Mouse (Mus musculus): ENCODE results near the gene Acaa1a. TPM values are rescaled to one million over a fixed set of nuclear protein-coding genes. Genes with fewer than 3 reads are reported as not detected.

Gene Acaa1a
- polyA plus RNA-seq, 1 experiment from 2014 or later = 122 TPM

DNA sequence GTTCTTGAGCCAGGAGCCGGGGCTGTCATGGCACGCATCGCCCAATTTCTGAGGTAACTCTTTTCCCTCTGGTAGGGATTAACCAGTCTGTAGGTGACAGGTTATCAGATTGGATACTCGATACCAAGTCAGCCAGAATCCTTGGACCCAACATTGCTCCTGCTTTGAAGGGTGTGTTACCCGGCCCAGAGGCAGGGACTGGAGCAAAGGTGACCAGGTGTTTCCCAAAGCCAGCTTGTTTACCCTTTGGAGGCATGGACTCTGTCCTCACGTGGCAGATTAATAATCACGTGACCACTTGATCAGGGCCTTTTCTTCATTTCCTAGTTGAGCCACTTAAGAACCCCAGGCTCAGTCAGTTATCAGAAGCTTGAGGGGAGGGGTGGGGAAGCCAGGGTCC, 3.3 kb downstream of the Acaa1a start:
- H3K36me3 ChIP-seq (ENCODE audit: insufficient read depth, low read length) = peaks cover 33% of the 10 kb centered on the region
- no peak for TF ChIP-seq CTCF (IDR thresholded peaks at IDR 0.05; ENCODE audit: low read depth)
- H3K4me1 ChIP-seq (replicated peaks; ENCODE audit: insufficient read depth, low read length) = peaks cover 21% of the 10 kb centered on the region
- H3K27ac ChIP-seq = no peak overlapping the region
- H3K9ac ChIP-seq (ENCODE audit: low read depth, low read length) = no peak overlapping the region
- peak overlapping the region; percentile 87 for H3K4me2 ChIP-seq (ENCODE audit: low read length)
- H3K27me3 ChIP-seq (ENCODE audit: insufficient read depth, low read length) = no peaks in the 10 kb centered on the region
- no peak for ATAC-seq (replicated peaks; ENCODE audit: low FRiP score, low read depth)
- no peak overlapping the region for H3K4me3 ChIP-seq (replicated peaks; ENCODE audit: low read depth, low read length)
- no peak for DNase-seq (ENCODE audit: low spot score)
- H3K9me3 ChIP-seq (replicated peaks; ENCODE audit: low read length) = no peaks in the 10 kb centered on the region
- 85% methylated on average over 7 of the region's 7 CpGs for WGBS

DNA sequence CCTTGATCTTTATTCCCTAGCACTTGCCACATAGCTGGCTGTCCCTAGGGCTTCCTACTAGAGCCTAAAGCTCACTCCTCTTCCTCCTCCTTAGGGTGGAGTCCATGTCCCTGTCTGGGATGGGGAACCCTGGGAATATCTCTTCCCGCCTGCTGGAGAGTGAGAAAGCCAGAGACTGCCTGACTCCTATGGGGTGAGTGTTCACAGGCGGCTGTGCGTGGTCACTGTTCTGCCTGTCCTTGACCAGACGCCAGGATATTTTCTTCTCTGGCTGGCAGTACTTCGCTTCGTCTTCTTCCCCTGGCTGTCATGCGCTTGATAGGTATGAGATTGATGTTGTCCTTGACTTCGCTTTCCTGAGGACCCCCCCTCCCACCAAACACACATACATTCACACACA, 6.9 kb downstream of the Acaa1a start:
- Histone ChIP-seq H3K9me3 (replicated peaks; ENCODE audit: low read length) (no peaks in the 10 kb centered on the region), H3K4me2 (ENCODE audit: low read length) (no peak overlapping the region), H3K4me1 (replicated peaks; ENCODE audit: insufficient read depth, low read length) (peaks cover 10% of the 10 kb centered on the region), H3K36me3 (ENCODE audit: insufficient read depth, low read length) (peaks cover 34% of the 10 kb centered on the region), H3K27me3 (ENCODE audit: insufficient read depth, low read length) (no peaks in the 10 kb centered on the region), H3K27ac (no peak overlapping the region), H3K4me3 (replicated peaks; ENCODE audit: low read depth, low read length) (no peak overlapping the region), H3K9ac (ENCODE audit: low read depth, low read length) (no peak overlapping the region)
- WGBS = 91% methylated on average over 8 of the region's 8 CpGs
- DNase-seq (ENCODE audit: low spot score) = no peak
- no peak for ATAC-seq (replicated peaks; ENCODE audit: low FRiP score, low read depth)
- no peak for TF ChIP-seq CTCF (IDR thresholded peaks at IDR 0.05; ENCODE audit: low read depth)

DNA sequence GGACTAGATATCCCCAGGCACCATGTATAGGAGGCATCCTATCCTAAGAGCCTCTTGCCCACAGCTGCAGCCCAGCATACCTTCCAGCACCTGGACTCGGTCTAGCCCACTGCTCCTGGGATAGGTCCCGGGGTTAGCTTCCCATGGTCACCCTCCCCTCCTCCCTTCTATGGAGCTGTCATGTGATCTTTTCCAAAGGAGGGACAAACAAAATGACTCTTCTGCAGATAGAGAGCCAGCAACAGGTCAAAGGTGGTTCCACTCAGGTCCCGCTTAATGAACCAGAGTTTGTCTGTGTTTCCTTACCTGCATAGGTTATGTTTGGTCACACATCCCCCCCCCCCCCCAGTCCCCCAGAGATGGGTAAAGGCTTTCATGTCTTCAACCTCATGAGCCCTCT, 11.1 kb downstream of the Acaa1a start:
- ATAC-seq (replicated peaks; ENCODE audit: low FRiP score, low read depth) (no peak), DNase-seq (ENCODE audit: low spot score) (no peak)
- no peak overlapping the region for H3K9ac ChIP-seq (ENCODE audit: low read depth, low read length)
- H3K36me3 ChIP-seq (ENCODE audit: insufficient read depth, low read length) = peaks cover 17% of the 10 kb centered on the region
- H3K9me3 ChIP-seq (replicated peaks; ENCODE audit: low read length) = no peaks in the 10 kb centered on the region
- 58% methylated on average over 3 of the region's 3 CpGs for WGBS
- H3K4me1 ChIP-seq (replicated peaks; ENCODE audit: insufficient read depth, low read length) = no peaks in the 10 kb centered on the region
- no peak for TF ChIP-seq CTCF (IDR thresholded peaks at IDR 0.05; ENCODE audit: low read depth)
- H3K4me3 ChIP-seq (replicated peaks; ENCODE audit: low read depth, low read length) = no peak overlapping the region
- H3K27me3 ChIP-seq (ENCODE audit: insufficient read depth, low read length) = no peaks in the 10 kb centered on the region
- no peak overlapping the region for H3K27ac ChIP-seq
- H3K4me2 ChIP-seq (ENCODE audit: low read length) = no peak overlapping the region

DNA sequence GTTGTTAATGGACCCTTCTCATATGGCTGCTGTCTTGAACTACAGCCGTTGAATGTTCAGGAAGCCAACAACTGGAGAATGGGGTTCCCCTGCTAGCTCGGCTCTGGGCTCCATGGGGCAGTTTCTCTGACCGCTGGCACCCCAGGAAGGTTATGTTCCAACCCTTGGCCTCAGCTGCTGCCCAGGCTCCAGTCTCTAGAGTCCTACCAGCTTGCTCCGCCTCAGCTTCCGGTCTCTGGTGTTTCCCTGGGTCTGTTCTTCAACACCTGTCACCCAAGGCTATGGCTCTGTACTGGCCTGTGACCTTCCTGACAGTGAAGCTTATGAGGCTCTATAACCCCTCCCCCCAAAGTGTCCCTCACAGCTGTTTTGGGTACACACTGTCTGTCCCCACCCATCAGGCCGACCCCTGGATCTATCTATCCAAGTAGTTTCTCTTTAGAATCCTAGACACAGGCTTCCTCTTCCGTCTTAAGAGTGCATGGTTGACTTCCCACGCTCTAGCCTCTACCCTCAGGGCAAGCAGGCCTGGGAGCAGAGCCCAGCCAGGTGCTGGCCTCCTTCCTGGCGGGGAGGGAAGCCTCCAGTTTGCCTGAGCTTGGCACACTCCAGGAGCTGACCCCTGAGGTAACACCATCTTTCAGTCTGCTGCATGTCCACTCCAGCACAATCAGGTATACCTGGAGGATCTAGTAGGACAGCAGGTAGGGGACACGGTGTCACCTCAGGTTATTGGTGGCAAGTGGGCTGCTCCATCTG, 11.7 kb downstream of the Acaa1a start:
- Histone ChIP-seq H3K4me2 (ENCODE audit: low read length) (no peak overlapping the region), H3K36me3 (ENCODE audit: insufficient read depth, low read length) (peaks cover 11% of the 10 kb centered on the region), H3K9ac (ENCODE audit: low read depth, low read length) (no peak overlapping the region), H3K4me1 (replicated peaks; ENCODE audit: insufficient read depth, low read length) (no peaks in the 10 kb centered on the region), H3K9me3 (replicated peaks; ENCODE audit: low read length) (no peaks in the 10 kb centered on the region), H3K4me3 (replicated peaks; ENCODE audit: low read depth, low read length) (no peak overlapping the region), H3K27me3 (ENCODE audit: insufficient read depth, low read length) (no peaks in the 10 kb centered on the region), H3K27ac (no peak overlapping the region)
- WGBS = 75% methylated on average over 10 of the region's 10 CpGs
- no peak for TF ChIP-seq CTCF (IDR thresholded peaks at IDR 0.05; ENCODE audit: low read depth)
- DNase-seq (ENCODE audit: low spot score) = no peak
- ATAC-seq (replicated peaks; ENCODE audit: low FRiP score, low read depth) = no peak; the same call in 1 of the 2 replicates

DNA sequence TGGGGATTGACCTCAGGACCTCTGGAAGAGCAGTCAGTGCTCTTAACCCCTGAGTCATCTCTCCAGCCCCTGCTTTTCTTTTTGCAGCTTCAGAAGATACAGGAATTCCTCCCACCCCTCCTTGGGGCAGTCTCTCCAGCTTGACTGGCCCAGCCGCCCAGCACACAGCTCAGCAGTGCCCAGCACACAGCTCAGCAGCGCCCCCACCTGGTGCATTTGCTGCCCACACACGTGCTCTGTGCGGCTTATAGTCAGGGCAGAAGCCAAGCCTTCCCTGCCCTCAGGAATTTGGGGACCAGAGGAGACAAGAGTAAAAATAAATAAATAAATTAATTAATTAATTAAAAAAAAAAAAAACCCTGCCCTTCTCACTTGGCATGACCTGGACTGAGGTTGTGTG, 12.6 kb downstream of the Acaa1a start:
- Histone ChIP-seq H3K9me3 (replicated peaks; ENCODE audit: low read length) (no peaks in the 10 kb centered on the region), H3K4me1 (replicated peaks; ENCODE audit: insufficient read depth, low read length) (no peaks in the 10 kb centered on the region), H3K27me3 (ENCODE audit: insufficient read depth, low read length) (no peaks in the 10 kb centered on the region), H3K4me3 (replicated peaks; ENCODE audit: low read depth, low read length) (no peak overlapping the region), H3K36me3 (ENCODE audit: insufficient read depth, low read length) (0 out of 2 replicates have a peak, but pooled peaks cover 7% of the 10 kb centered on the region), H3K9ac (ENCODE audit: low read depth, low read length) (no peak overlapping the region), H3K27ac (no peak overlapping the region), H3K4me2 (ENCODE audit: low read length) (no peak overlapping the region)
- 30% methylated on average over 4 of the region's 4 CpGs for WGBS
- TF ChIP-seq CTCF (IDR thresholded peaks at IDR 0.05; ENCODE audit: low read depth) = peak; percentile 86
- peak; percentile 91 for ATAC-seq (replicated peaks; ENCODE audit: low FRiP score, low read depth)
- peak; percentile 83 for DNase-seq (ENCODE audit: low spot score)

DNA sequence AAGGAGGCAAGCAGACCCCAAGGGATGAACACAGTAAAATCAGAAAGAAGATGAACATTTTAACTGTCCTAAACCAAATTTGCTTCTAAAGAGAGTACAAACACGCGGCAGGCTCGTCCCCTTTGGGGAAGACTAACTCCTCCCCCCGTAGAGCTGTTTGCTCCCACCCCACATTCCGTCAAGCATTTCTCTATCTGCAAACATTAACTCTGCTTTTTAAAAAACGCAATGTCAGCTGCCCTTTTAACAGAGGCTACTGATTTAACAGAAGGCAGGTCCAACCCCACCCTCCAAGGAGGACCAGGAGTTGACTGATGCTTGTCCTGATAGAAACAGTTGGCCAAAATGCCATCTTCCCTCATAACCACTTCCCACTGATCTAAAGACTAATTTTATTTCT, 14.4 kb downstream of the Acaa1a start:
- H3K27ac ChIP-seq = no peak overlapping the region
- WGBS = 55% methylated on average over 6 of the region's 6 CpGs
- no peak overlapping the region for H3K9ac ChIP-seq (ENCODE audit: low read depth, low read length)
- H3K27me3 ChIP-seq (ENCODE audit: insufficient read depth, low read length) = no peaks in the 10 kb centered on the region
- H3K4me2 ChIP-seq (ENCODE audit: low read length) = no peak overlapping the region
- ATAC-seq (replicated peaks; ENCODE audit: low FRiP score, low read depth) (no peak), DNase-seq (ENCODE audit: low spot score) (peak; percentile 24)
- TF ChIP-seq CTCF (IDR thresholded peaks at IDR 0.05; ENCODE audit: low read depth) = no peak
- H3K9me3 ChIP-seq (replicated peaks; ENCODE audit: low read length) = no peaks in the 10 kb centered on the region
- no peaks in the 10 kb centered on the region for H3K36me3 ChIP-seq (ENCODE audit: insufficient read depth, low read length)
- H3K4me3 ChIP-seq (replicated peaks; ENCODE audit: low read depth, low read length) = no peak overlapping the region
- no peaks in the 10 kb centered on the region for H3K4me1 ChIP-seq (replicated peaks; ENCODE audit: insufficient read depth, low read length)

DNA sequence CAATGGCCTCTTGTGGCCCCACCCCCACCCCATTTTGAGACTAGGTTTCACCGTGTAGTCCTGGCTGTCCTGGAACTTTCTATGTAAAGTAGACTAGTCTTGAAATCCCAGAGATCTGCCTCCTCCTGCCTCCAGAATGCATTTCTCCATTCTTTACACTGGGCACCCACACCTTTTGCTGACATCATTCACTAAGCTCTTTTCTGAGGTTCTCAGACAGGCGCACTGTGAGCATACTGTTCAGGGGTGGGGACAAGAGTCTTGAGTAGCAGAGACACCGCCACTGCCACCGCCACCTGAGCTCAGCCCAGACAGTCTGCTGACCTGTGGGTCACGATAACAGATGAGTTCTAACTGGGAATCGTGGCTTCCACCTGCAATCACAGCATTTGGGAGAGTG, 16.5 kb downstream of the Acaa1a start:
- ATAC-seq (replicated peaks; ENCODE audit: low FRiP score, low read depth) (no peak), DNase-seq (ENCODE audit: low spot score) (no peak)
- no peak for TF ChIP-seq CTCF (IDR thresholded peaks at IDR 0.05; ENCODE audit: low read depth)
- Histone ChIP-seq H3K27me3 (ENCODE audit: insufficient read depth, low read length) (no peaks in the 10 kb centered on the region), H3K9me3 (replicated peaks; ENCODE audit: low read length) (no peaks in the 10 kb centered on the region), H3K9ac (ENCODE audit: low read depth, low read length) (no peak overlapping the region), H3K4me3 (replicated peaks; ENCODE audit: low read depth, low read length) (no peak overlapping the region), H3K36me3 (ENCODE audit: insufficient read depth, low read length) (no peaks in the 10 kb centered on the region), H3K27ac (no peak overlapping the region), H3K4me2 (ENCODE audit: low read length) (no peak overlapping the region), H3K4me1 (replicated peaks; ENCODE audit: insufficient read depth, low read length) (no peaks in the 10 kb centered on the region)
- 58% methylated on average over 6 of the region's 6 CpGs for WGBS

Data from kidney, postnatal 0 days (tissue).